Mouse (Mus musculus) heart, adult 2 months (tissue): ENCODE data around the gene Slamf9. TPM values are rescaled to one million over a fixed set of nuclear protein-coding genes. Genes with fewer than 3 reads are reported as not detected.

Experiments
- DNase-seq, 2 experiments: peaks; one replicate each; pipeline ENCODE4 v3.0.0; 2021
- H3K27ac ChIP-seq: fragments of 200-600 bp; 2 replicates; pipeline ENCODE4 v1.8.1; 2022
- H3K27me3 ChIP-seq: fragments of 200-500 bp; 2 replicates; pipeline ENCODE4 v1.6.1; 2012; ENCODE audit warnings: mild to moderate bottlenecking, low read length, inconsistent platforms, mixed read lengths; ENCODE audit not compliant: control insufficient read depth, insufficient read depth
- H3K36me3 ChIP-seq: fragments of 200-500 bp; 2 replicates; pipeline ENCODE4 v1.6.1; 2012; ENCODE audit warnings: low read length, inconsistent platforms; ENCODE audit not compliant: control insufficient read depth, insufficient read depth
- H3K4me1 ChIP-seq: fragments of 200-500 bp; 2 replicates; pipeline ENCODE4 v1.6.1; 2011; ENCODE audit warnings: low read length; ENCODE audit not compliant: control insufficient read depth, insufficient read depth
- H3K4me3 ChIP-seq: fragments of 200-600 bp; 2 replicates; pipeline ENCODE4 v1.8.1; 2022
- H3K79me2 ChIP-seq: fragments of 200-500 bp; replicated peaks from 2 replicates; pipeline ENCODE4 v1.6.1; 2012; ENCODE audit warnings: mild to moderate bottlenecking, inconsistent platforms, low read length, moderate library complexity, mixed read lengths; ENCODE audit not compliant: control insufficient read depth, insufficient read depth
- H3K9ac ChIP-seq: fragments of 200-500 bp; 2 replicates; pipeline ENCODE4 v1.6.1; 2012; ENCODE audit warnings: low read depth, mild to moderate bottlenecking, control low read depth, inconsistent platforms, low read length, mixed read lengths
- CTCF ChIP-seq: fragments of 200-600 bp; IDR thresholded peaks from 2 replicates; pipeline ENCODE4 v1.8.1; 2022; ENCODE audit warnings: antibody characterized with exemption, mild to moderate bottlenecking, moderate library complexity
- EP300 ChIP-seq: fragments of 200-500 bp; IDR thresholded peaks from 2 replicates; pipeline ENCODE4 v1.6.1; 2011; ENCODE audit warnings: low read depth, low read length, control low read depth; ENCODE audit not compliant: insufficient read depth
- POLR2A ChIP-seq: fragments of 200-500 bp; IDR thresholded peaks from 2 replicates; pipeline ENCODE4 v1.6.1; 2011; ENCODE audit warnings: mild to moderate bottlenecking, low read depth, low read length, control low read depth; ENCODE audit not compliant: insufficient read depth
- WGBS: fragments of 180-500 bp; shearing (Covaris S2); methylation state at CpG from one replicate; pipeline ENCODE4 v1.1.7; 2018; 5-methylcytosine and 5-hydroxymethylcytosine counted together
- intact Hi-C: fragments of 180-260 bp; cut with DNase I; formaldehyde crosslinking; loops from one replicate; pipeline ENCODE4 v1.15.1; 2025
- polyA plus RNA-seq: library from polyadenylated mRNA; depleted of rRNA; stranded (reverse); fragments of >200 nt; gene quantifications from 2 replicates; pipeline ENCODE4 v1.2.3, GENCODE M21; 2012
- total RNA-seq, 2 experiments: library from RNA; stranded (reverse); gene quantifications; 2 replicates each; pipeline ENCODE4 v1.2.3; 2021

Slamf9 gene
- total and polyA plus RNA-seq, 3 experiments: 1.2 to 7.0 (median 2.3) TPM

- no peaks in the 10 kb centered on the region for H3K4me1 ChIP-seq
- no peak for DNase-seq
- no peaks in the 10 kb centered on the region for H3K36me3 ChIP-seq
- intact Hi-C loops: loop anchor here (5.0 to 10.0 kb wide), 2 partner anchors 133 to 460 kb away; partner anchors contain the start of gene Vangl2
- H3K9ac ChIP-seq: no peak overlapping the region
- no peaks in the 10 kb centered on the region for H3K79me2 ChIP-seq
- no peak overlapping the region for H3K27ac ChIP-seq
- no peaks in the 10 kb centered on the region for H3K27me3 ChIP-seq
- TF ChIP-seq CTCF: no peak
- no peak for TF ChIP-seq EP300
- no peak for TF ChIP-seq POLR2A
- WGBS: 88% methylated on average over 13 of the region's 13 CpGs
- no peak overlapping the region for H3K4me3 ChIP-seq
Observed at GRCm38 (mm10) chr1:172484671-172485070, 9.5 kb downstream of the Slamf9 start.

DNA sequence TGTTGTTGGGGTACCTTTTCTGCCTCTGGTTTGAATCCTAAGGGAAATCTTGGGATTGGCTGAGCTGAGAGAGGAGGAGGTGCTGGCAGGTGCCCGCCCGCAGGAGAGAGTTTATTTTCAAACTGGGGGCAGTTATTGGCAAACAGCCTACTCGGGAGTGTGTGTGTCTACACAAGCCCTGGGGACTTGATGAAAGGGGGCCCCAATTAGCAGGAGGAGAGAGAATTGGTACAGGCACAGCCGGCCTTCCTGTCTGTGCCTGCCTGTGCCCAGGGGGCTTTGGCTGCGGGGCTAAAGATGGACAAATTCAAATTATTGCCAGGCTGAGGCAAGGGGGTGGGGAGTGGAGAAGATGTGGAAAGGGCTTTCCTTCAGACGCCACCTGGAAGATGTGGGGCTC is 10.7 kb downstream of the Slamf9 start:
- H3K4me1 ChIP-seq: peaks cover 1% of the 10 kb centered on the region; the same call in 1 of the 2 replicates
- H3K36me3 ChIP-seq: no peaks in the 10 kb centered on the region
- H3K4me3 ChIP-seq: no peak overlapping the region
- no peak overlapping the region for H3K9ac ChIP-seq
- H3K27ac ChIP-seq: no peak overlapping the region
- TF ChIP-seq EP300 (no peak), POLR2A (no peak), CTCF (no peak)
- intact Hi-C loops: loop anchor here (10.0 kb wide), 1 partner anchor 461 kb away; the partner anchor contains the start of gene Vangl2
- DNase-seq: no peak
- H3K27me3 ChIP-seq: no peaks in the 10 kb centered on the region
- 83% methylated on average over 6 of the region's 6 CpGs for WGBS
- H3K79me2 ChIP-seq: no peaks in the 10 kb centered on the region

DNA sequence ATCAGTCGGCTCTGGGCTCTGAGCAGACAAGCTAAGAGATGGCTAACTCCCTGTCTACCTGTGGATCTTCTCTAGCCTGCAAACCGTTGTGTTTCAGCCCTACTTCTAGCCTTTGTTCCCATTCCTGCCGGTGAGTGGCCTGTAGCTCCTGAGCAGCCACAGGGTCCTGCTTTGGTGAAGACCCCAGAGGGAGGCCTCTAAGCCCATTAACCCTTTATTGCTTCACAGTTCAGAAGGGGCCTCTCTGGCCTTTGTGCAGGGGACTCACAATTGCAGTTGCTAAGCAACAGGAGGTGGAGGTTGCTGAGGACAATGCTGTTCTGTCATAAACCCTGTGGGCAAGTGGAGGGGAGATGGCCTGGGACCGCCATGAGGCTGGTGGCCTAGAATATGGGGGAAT is 11.1 kb downstream of the Slamf9 start:
- no peak for DNase-seq
- intact Hi-C loops: loop anchor here (10.0 kb wide), 1 partner anchor 461 kb away; the partner anchor contains the start of gene Vangl2
- no peaks in the 10 kb centered on the region for H3K36me3 ChIP-seq
- WGBS: 69% methylated on average over 4 of the region's 4 CpGs
- H3K9ac ChIP-seq: no peak overlapping the region
- no peak overlapping the region for H3K27ac ChIP-seq
- no peaks in the 10 kb centered on the region for H3K27me3 ChIP-seq
- H3K4me3 ChIP-seq: no peak overlapping the region
- peaks cover 1% of the 10 kb centered on the region; the same call in 1 of the 2 replicates for H3K4me1 ChIP-seq
- H3K79me2 ChIP-seq: no peaks in the 10 kb centered on the region
- no peak for TF ChIP-seq EP300
- TF ChIP-seq CTCF: no peak
- no peak for TF ChIP-seq POLR2A

DNA sequence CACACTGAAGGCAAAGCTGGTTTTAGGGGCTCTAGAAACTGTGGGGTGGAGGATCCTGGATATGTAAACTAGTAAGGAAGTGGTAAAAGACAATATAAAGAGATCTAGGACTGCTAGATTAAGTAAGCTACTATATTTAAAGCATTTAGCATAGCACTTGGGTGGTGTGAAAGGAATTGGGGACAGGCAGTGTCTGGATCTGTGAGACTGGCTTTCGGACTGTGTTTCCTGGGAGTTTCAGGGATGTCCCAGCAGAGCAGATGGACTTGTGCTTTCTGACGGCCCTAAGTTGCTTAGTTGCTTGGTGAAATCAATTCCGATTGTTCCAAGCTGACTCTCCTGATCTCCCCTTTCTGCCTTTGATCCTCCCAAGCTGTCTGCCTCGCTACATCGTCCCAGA is 11.5 kb downstream of the Slamf9 start:
- Histone ChIP-seq H3K27ac (no peak overlapping the region), H3K9ac (no peak overlapping the region), H3K27me3 (no peaks in the 10 kb centered on the region), H3K79me2 (no peaks in the 10 kb centered on the region), H3K36me3 (no peaks in the 10 kb centered on the region), H3K4me3 (no peak overlapping the region), H3K4me1 (peaks cover 1% of the 10 kb centered on the region; the same call in 1 of the 2 replicates)
- intact Hi-C loops: loop anchor here (10.0 kb wide), 1 partner anchor 462 kb away; the partner anchor contains the start of gene Vangl2
- DNase-seq: no peak
- WGBS: 84% methylated on average over 5 of the region's 5 CpGs
- TF ChIP-seq EP300 (no peak), POLR2A (no peak), CTCF (no peak)

GRCm38 (mm10) chr1:172487859-172488258 is 12.7 kb downstream of the Slamf9 start:
- Histone ChIP-seq H3K27ac (no peak overlapping the region), H3K4me3 (no peak overlapping the region), H3K4me1 (peaks cover 1% of the 10 kb centered on the region; the same call in 1 of the 2 replicates), H3K27me3 (no peaks in the 10 kb centered on the region), H3K9ac (no peak overlapping the region), H3K36me3 (no peaks in the 10 kb centered on the region), H3K79me2 (no peaks in the 10 kb centered on the region)
- intact Hi-C loops: loop anchor here (10.0 kb wide), 1 partner anchor 463 kb away; the partner anchor contains the start of gene Vangl2
- WGBS: 87% methylated on average over 4 of the region's 4 CpGs
- DNase-seq: no peak
- TF ChIP-seq EP300 (no peak), CTCF (no peak), POLR2A (no peak)

GRCm38 (mm10) chr1:172488831-172489230 is 13.7 kb downstream of the Slamf9 start:
- Histone ChIP-seq H3K36me3 (no peaks in the 10 kb centered on the region), H3K9ac (no peak overlapping the region), H3K4me1 (peaks cover 1% of the 10 kb centered on the region; the same call in 1 of the 2 replicates), H3K27me3 (no peaks in the 10 kb centered on the region), H3K27ac (no peak overlapping the region), H3K79me2 (no peaks in the 10 kb centered on the region), H3K4me3 (no peak overlapping the region)
- intact Hi-C loops: loop anchor here (10.0 kb wide), 1 partner anchor 464 kb away; the partner anchor contains the start of gene Vangl2
- DNase-seq: no peak
- TF ChIP-seq CTCF (no peak), EP300 (no peak), POLR2A (no peak)
- WGBS: 73% methylated on average over 7 of the region's 7 CpGs
